Mouse (Mus musculus) ES-Bruce4 (cell line): ENCODE results near the gene Nrp1. TPM values are rescaled to one million over a fixed set of nuclear protein-coding genes. Genes with fewer than 3 reads are reported as not detected.

ENCODE experiments used
- H3K27ac ChIP-seq: 2 replicates; pipeline ENCODE4 v1.5.1; 2012; ENCODE audit warnings: low read length, inconsistent platforms; ENCODE audit not compliant: insufficient read depth
- H3K27me3 ChIP-seq: 2 replicates; pipeline ENCODE4 v1.6.1; 2012; ENCODE audit warnings: mild to moderate bottlenecking, low read length, inconsistent platforms; ENCODE audit not compliant: control insufficient read depth, poor library complexity, insufficient read depth, severe bottlenecking
- H3K36me3 ChIP-seq: 2 replicates; pipeline ENCODE4 v1.6.1; 2012; ENCODE audit warnings: inconsistent platforms, mild to moderate bottlenecking, low read length, moderate library complexity; ENCODE audit not compliant: control insufficient read depth, poor library complexity, insufficient read depth, severe bottlenecking
- H3K4me1 ChIP-seq: one replicate; pipeline ENCODE4 v1.8.1; 2011; ENCODE audit warnings: low read length; ENCODE audit not compliant: control insufficient read depth, insufficient read depth
- H3K4me3 ChIP-seq: 2 replicates; pipeline ENCODE4 v1.5.1; 2011; ENCODE audit warnings: low read depth, mild to moderate bottlenecking, low read length
- H3K9ac ChIP-seq: 2 replicates; pipeline ENCODE4 v1.6.1; 2012; ENCODE audit warnings: low read depth, mild to moderate bottlenecking, inconsistent platforms; ENCODE audit not compliant: poor library complexity, severe bottlenecking
- H3K9me3 ChIP-seq: replicated peaks from 2 replicates; pipeline ENCODE4 v1.6.1; 2012; ENCODE audit warnings: mild to moderate bottlenecking, low read length, inconsistent platforms; ENCODE audit not compliant: control insufficient read depth, poor library complexity, insufficient read depth, severe bottlenecking
- CTCF ChIP-seq: IDR thresholded peaks from one replicate; pipeline ENCODE4 v1.8.1; 2011; ENCODE audit warnings: low read depth, low read length
- EP300 ChIP-seq: IDR thresholded peaks from 2 replicates; pipeline ENCODE4 v1.6.1; 2011; ENCODE audit warnings: low read depth, low read length; ENCODE audit not compliant: insufficient read depth
- POLR2A ChIP-seq: IDR thresholded peaks from one replicate; pipeline ENCODE4 v1.8.1; 2011; ENCODE audit warnings: low read length; ENCODE audit not compliant: insufficient read depth
- polyA plus RNA-seq: library from polyadenylated mRNA; stranded (reverse); fragments of >200 nt; gene quantifications from 2 replicates; pipeline ENCODE4 v1.2.4, GENCODE M21; 2011; ENCODE audit warnings: low read depth; ENCODE audit not compliant: missing spikeins, insufficient read depth, insufficient read length

Nrp1 gene
- polyA plus RNA-seq, 1 experiment = 0.40 TPM

DNA sequence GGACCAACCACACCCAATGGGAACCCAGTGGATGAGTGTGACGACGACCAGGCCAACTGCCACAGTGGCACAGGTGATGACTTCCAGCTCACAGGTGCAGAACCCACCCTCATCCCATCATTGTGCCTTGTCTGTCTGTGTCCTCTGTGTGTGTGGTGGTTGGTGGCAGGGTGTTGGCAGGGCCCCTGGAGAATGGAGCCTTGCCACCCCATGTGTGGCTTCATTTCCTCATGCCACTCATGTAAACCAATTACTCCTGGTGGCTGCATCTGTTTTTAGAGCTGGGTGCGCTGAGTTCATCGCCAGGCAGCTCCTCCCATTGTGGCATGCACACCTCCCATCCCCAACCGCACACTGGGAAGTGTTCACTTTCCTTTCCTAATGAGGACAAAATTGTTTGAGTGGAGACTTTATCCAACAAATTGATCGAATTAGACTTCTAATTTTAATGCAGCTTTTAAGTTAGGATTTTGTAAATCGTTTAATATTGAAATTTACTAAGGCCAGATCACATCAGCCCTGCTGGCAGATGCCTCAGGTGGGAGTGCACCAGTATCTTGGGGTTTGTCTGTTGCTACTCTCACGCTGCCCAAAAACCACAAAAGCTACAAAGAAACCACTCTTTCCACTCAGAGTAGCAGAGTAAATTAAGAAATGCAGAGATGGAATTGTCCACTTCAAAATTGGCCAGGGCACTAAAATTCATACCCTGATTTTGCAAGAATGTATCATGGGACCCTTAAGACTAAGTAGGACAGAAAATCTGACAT lies 122.7 kb downstream of the Nrp1 start:
- Histone ChIP-seq H3K36me3 (no peaks in the 10 kb centered on the region), H3K27ac (no peak overlapping the region), H3K4me1 (no peaks in the 10 kb centered on the region), H3K9ac (no peak overlapping the region), H3K4me3 (no peak overlapping the region), H3K9me3 (no peaks in the 10 kb centered on the region), H3K27me3 (no peaks in the 10 kb centered on the region)
- TF ChIP-seq CTCF = no peak
- TF ChIP-seq POLR2A = no peak
- no peak for TF ChIP-seq EP300

DNA sequence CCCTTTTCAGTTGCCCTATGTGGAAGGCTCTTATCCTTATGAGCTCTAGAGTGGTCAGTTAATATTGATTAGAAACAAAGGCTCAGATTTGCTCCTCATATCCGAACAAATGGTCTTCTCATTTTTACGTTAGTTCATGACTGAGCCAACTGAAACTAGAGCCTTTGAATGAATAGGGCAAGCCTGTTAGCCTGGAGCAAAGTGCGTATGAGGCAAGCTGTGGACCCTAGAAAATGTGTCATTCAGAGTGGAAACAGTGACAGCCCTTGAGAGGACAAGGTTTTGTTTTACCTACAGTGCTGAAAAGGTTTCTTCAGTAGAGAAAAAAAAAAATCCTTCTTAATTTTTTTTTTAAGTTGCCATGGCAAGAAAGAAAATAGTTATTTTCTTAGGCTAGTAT lies 124.9 kb downstream of the Nrp1 start:
- Histone ChIP-seq H3K4me3 (no peak overlapping the region), H3K9ac (no peak overlapping the region), H3K4me1 (no peaks in the 10 kb centered on the region), H3K27me3 (no peaks in the 10 kb centered on the region), H3K27ac (no peak overlapping the region), H3K9me3 (no peaks in the 10 kb centered on the region), H3K36me3 (no peaks in the 10 kb centered on the region)
- TF ChIP-seq EP300 (no peak), POLR2A (no peak), CTCF (no peak)

- Histone ChIP-seq H3K27me3 (no peaks in the 10 kb centered on the region), H3K4me3 (no peak overlapping the region), H3K36me3 (no peaks in the 10 kb centered on the region), H3K27ac (no peak overlapping the region), H3K9ac (no peak overlapping the region), H3K4me1 (no peaks in the 10 kb centered on the region), H3K9me3 (no peaks in the 10 kb centered on the region)
- TF ChIP-seq POLR2A (no peak), EP300 (no peak), CTCF (no peak)
Observed at GRCm38 (mm10) chr8:128484720-128485124, 126.3 kb downstream of the Nrp1 start.

DNA sequence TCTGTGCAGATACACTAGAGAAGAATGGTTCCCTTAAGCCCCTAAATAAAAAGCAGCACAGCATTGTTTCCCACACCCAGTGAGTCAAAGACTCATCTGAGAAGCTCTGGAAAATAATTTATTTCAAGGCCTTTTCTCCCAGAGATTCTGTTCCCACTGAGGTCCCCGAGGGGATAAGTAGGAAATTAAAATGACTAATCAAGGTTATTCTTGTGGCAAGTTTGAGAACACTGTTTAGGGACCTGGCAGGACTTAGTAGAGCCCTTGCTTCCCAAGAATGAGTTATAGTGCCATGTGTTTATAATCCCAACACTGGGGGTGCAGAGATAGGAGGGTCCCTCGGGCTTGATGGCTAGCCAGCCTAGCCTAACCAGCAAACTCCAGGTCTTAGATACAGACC lies 127.6 kb downstream of the Nrp1 start:
- no peaks in the 10 kb centered on the region for H3K4me1 ChIP-seq
- H3K27ac ChIP-seq = no peak overlapping the region
- H3K36me3 ChIP-seq = no peaks in the 10 kb centered on the region
- H3K4me3 ChIP-seq = no peak overlapping the region
- H3K27me3 ChIP-seq = no peaks in the 10 kb centered on the region
- no peaks in the 10 kb centered on the region for H3K9me3 ChIP-seq
- TF ChIP-seq CTCF (no peak), EP300 (no peak), POLR2A (no peak)
- H3K9ac ChIP-seq = no peak overlapping the region

DNA sequence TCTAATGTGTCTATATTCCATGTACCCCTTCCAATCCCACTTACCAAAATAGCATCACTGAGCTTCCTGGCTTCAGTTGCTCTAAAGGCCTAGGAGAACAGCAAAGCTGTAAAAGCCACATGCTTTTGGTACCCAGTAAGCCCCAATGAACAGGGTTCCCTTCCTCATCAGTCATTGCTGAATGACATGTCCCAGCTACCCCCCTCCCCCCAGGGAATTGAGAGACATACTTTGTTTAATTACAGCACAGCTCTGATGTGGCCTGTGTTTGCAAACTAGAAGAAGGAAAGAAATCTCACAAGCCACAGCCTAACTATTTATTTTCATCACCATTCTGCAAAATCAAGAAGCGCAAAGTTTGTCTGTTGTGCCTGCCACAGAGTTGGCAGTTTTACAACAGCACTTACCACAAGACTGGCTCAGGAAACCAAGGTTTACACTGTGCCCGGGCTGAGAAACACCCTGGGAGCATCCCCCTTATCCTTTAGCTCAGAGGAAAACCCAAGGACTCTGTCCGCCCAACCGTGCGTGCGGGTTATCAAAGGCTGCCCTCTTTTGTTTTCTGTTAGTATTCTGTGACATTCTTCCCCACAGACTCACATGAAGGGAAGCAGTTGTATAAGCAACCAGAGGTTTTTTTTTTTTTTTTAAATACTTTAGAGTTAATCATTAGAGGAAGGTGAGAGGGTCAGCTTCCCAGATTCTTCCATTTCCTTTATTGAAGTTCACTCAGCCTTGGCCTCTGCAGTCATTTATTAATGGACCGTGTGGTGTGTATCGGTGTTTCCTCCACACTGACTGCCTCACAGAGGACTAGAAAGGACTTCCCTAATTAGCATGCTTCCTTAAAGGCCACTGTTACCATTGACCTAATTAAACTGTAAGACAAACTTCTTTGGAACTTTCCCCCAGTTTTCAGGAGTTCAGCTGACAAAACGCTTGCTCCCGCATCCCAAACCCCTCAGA lies 129.8 kb downstream of the Nrp1 start:
- Histone ChIP-seq H3K9ac (no peak overlapping the region), H3K4me1 (no peaks in the 10 kb centered on the region), H3K36me3 (no peaks in the 10 kb centered on the region), H3K4me3 (no peak overlapping the region), H3K27ac (no peak overlapping the region), H3K27me3 (no peaks in the 10 kb centered on the region), H3K9me3 (no peaks in the 10 kb centered on the region)
- TF ChIP-seq POLR2A (no peak), EP300 (no peak), CTCF (no peak)
